Mouse (Mus musculus) megakaryocyte, embryonic 14.5 days (primary cell): ENCODE data around the gene Nup188.

ENCODE experiments used
- FLI1 ChIP-seq: IDR thresholded peaks from 2 replicates; pipeline ENCODE4 v1.6.1; 2012; ENCODE audit warnings: low read length, inconsistent platforms, mixed read lengths
- GATA1 ChIP-seq: IDR thresholded peaks from 3 replicates; pipeline ENCODE4 v1.6.1; 2012; ENCODE audit warnings: mixed read lengths, low read length, inconsistent platforms, borderline replicate concordance

DNA sequence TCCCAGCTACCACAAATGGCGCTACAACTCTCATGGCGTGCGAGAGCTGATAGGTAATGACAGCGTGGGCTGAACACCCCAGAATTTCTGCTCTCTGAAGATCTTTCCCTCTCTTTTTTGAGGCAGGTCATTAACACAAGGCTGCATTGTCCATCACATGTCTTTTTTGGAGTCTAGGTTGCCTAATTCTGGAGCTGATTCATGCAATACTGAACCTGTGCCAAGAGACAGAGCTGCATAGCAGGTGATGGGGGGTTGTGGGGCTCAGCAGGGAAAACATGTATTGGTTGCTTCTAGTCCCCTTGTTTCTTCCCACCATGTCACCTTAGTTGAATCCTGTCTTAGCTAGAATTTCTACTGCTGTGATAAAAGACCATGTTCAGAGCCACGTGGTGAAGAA, 39.1 kb downstream of the Nup188 start:
- TF ChIP-seq GATA1 (no peak), FLI1 (no peak)
